9 mouse cellular contexts compared by ENCODE assay signal in genomic region chr9:15194806-15195205, GRCm38 (mm10). TPM values are rescaled to one million over a fixed set of nuclear protein-coding genes. Genes with fewer than 3 reads are reported as not detected.
A peak's percentile ranks its signal among the peaks of the same experiment; 100 is the strongest.
DNase-seq lines count a peak whose midpoint lies in the region.
"Had no signal": no experiment of that assay in that cellular context is flagged by ENCODE, and none has a peak within 500 bp of the region (broad histone marks: within the 10 kb centered on the region; RNA-seq: fewer than 3 reads in every experiment).

No protein-coding gene starts in this region.

- peak; percentile 6 for DNase-seq in 3T3-L1 (ENCODE audit: low read depth, low spot score)
- DNase-seq in adrenal gland, adult 8-10 months = peak; percentile 23
- DNase-seq in adrenal gland, postnatal 14 days = peak; percentile 43
- peak; percentile 3 to 26 for DNase-seq in adrenal gland, postnatal 36 days
- peak; percentile 23 for DNase-seq in cerebellum, adult 11-12 months
- peak; percentile 17 for DNase-seq in cerebellum, adult 9-10 months
- DNase-seq in cerebellum, postnatal 10 days = peak; percentile 7 to 13
- peak; percentile 31 for DNase-seq in heart, adult 11 months

RNA-seq across cellular contexts. Expression of gene Vstm5, which starts 44.0 kb away (rescaled TPM):
- 1 to 10 TPM in 2 of 4 experiments, under 1 TPM in 2; 0.67 to 1.3 (median 1.1) TPM for total RNA-seq in adrenal gland, adult 8-10 months (2022)
- 0.59 and 1.1 TPM in 2 replicates for total RNA-seq in adrenal gland, postnatal 14 days (2021)
- under 1 TPM; 0.43 to 0.53 TPM for total RNA-seq in adrenal gland, postnatal 36 days (2021)
- total RNA-seq: gastrocnemius, adult 8-10 months had no signal

Comparison
In these comparisons a context has a peak if more than half of its experiments do, and no peak if none do; other contexts are left out.
1. Peak in every context shown above with its lines: DNase-seq.